Mouse (Mus musculus): ENCODE results near the gene Mpv17l2.

Mpv17l2 gene

DNA sequence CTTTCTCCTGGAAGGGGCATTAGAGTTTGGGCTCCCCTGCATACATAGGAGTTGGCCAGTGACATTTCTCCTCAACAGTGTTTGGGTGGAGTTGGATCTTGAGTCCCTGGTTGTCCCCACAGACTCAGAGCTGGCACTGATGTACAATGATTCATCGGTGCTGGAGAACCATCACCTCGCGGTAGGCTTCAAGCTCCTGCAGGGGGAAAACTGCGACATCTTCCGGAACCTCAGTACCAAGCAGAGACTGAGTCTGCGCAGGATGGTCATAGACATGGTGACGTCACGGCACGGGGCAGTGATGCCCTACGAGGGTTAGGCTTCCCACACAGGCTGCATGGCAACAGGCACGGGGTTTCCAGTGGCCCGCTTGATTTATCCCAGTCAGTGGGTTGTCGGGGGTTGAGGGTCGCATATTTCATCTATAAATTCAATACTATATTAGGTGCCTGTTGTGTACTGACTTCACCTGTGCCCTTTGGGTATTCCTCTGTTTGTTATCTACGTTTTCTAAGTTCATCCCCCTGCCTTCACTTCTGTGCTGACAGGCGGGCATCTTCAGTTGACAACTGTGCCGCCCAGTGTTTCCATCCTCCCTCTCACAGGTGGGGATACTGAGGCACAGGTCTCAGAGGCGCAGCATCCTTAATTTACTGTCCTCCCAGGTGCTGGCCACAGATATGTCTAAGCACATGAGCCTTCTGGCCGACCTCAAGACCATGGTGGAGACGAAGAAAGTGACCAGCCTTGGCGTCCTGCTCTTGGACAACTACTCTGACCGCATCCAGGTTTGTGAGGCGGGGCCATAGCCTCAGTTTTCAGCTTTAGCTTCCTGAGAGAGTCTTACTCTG is 12.3 kb downstream of the Mpv17l2 start:
- DNase-seq, result peak; percentile 6

GRCm38 (mm10) chr8:70747211-70747890 is 13.4 kb downstream of the Mpv17l2 start:
- no peak for DNase-seq

DNA sequence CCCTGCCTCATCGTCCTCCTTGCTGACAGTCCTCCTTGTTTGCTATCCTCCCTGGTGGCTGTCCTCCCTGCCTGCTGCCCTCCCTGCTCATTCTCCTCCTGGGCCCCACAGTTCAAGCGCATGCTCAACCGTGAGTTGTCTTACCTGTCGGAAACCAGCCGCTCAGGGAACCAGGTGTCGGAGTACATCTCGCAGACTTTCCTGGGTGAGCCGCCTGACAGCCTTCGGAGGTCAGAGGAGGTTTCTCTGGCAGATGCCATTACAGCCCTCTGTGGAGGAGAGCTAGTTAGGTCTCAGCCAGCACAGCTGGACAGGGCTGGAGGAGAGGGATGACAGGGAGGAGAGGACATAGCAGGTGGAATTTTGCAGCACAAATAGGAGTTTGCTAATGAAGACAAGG is 14.1 kb downstream of the Mpv17l2 start:
- no peak for DNase-seq

- no peak for DNase-seq
Measured at GRCm38 (mm10) chr8:70745691-70746220, 15.0 kb downstream of the Mpv17l2 start.

GRCm38 (mm10) chr8:70744806-70745205 is 15.9 kb downstream of the Mpv17l2 start:
- no peak for DNase-seq

GRCm38 (mm10) chr8:70743656-70744590 is 16.8 kb downstream of the Mpv17l2 start:
- DNase-seq, result no peak

- peak; percentile 48 for DNase-seq
Measured at GRCm38 (mm10) chr8:70742981-70743655, 17.6 kb downstream of the Mpv17l2 start.

- DNase-seq, result no peak
Measured at GRCm38 (mm10) chr8:70742176-70742575, 18.6 kb downstream of the Mpv17l2 start.

GRCm38 (mm10) chr8:70741661-70742060 is 19.1 kb downstream of the Mpv17l2 start:
- DNase-seq, result no peak

- no peak for DNase-seq
Measured at GRCm38 (mm10) chr8:70738211-70738610, 22.5 kb downstream of the Mpv17l2 start.

DNA sequence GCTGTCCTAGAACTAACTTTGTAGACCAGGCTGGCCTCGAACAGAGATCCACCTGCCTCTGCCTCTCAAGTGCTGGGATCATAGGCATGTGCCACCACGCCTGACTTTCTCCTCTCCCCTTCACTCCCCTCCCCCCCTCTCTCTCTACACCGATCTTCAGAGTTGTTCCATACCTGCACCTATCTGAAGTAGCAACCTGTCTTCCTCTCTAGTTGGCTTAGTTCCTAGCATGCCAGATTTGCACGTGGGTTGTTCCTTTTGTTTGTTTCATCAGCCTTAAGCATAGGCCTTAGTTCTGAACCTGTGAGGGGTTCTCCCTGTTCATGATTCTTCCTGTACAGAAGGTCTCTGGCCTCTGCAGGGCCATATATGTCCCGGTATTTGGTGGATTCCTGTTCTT is 23.0 kb downstream of the Mpv17l2 start:
- DNase-seq, result no peak

DNA sequence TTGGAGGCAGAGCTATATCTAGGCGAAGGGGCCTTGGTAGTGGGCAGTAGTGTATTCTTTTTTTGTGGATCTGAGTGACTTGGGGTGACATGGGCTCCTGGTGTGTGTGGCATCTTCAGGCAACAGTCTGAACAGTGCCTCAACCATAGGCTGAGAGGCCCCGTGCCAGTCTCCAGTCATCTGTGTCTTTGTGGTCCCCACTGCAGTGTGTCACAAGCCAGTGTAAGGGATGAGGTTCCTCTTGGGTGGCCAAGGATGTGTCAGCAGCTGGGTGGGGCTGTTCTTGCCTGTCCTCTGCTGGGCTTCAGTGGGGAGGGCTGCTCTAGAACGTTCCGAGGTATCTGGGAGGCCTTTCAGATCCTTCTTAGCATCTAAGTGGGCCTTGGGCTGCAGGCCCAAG is 29.8 kb downstream of the Mpv17l2 start:
- DNase-seq, result no peak

GRCm38 (mm10) chr8:70729808-70730475 is 30.8 kb downstream of the Mpv17l2 start:
- peak; percentile 63 for DNase-seq

- DNase-seq, result no peak
Measured at GRCm38 (mm10) chr8:70726721-70727120, 34.0 kb downstream of the Mpv17l2 start.

GRCm38 (mm10) chr8:70725792-70726447 is 34.8 kb downstream of the Mpv17l2 start:
- no peak for DNase-seq

DNA sequence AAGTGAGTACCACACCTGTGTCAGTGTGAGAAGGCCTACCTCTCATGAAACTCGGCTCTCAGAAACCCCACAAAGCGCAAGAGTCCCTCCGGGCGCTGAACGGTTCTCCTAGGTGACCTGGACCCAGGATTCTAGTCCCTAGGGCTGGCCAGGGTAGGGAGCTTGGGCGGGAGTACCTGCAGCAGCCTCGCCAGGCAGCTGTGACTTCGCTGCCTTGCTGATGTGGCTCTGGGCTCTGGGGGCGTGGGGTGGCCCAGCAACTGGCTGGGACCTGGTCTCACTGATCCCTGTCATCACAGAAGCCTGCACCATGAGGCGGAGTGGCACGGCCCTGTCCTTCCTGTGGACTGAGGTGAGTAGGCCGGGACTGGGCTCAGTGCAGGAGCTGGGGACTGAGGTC is 36.5 kb downstream of the Mpv17l2 start:
- DNase-seq, result no peak

- no peak for DNase-seq
Measured at GRCm38 (mm10) chr8:70723486-70724210, 37.1 kb downstream of the Mpv17l2 start, which contains the start of gene Pde4c. Gene Pde4c (plus strand): TSS chr8:70723720.

DNA sequence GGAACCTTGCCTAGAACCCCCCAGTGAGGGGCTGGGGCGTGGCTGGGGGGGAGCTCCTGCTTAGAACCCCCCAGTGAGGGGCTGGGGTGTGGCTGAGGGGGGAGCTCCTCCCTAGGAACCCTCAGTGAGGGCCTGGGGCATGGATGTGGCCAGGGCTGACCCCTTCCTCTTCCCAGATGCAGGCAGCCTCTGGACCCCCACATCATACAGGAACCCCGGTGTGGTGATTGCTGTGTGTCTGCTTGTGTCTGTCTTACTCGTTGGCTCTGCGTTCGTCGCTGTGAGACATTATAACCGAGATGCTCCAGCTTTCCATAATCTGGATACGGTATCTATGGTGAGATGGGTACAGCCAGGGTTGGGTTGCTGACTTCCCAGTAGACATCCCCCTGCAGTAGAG is 39.1 kb downstream of the Mpv17l2 start:
- DNase-seq, result no peak

DNA sequence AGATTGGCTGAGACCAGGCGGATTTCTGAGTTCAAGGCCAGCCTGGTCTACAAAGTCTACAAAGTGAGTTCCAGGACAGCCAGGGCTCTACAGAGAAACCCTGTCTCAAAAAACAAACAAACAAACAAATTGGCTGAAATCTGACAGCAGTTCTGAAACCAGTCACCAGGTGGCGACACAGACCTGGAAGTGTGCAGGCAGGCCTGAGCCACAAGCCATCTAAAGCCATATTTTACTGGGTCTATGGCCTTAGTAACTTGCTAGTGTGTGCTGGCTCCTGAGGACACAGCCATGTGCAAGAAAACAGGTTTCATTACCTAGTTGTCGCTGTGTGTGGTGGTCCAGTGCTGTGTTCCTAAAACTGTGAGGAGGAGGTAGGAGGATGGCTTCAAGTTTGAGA is 40.0 kb downstream of the Mpv17l2 start:
- DNase-seq, result peak; percentile 87

GRCm38 (mm10) chr8:70719796-70720270 is 40.9 kb downstream of the Mpv17l2 start:
- DNase-seq, result no peak

Measured in thymus, postnatal 4 days (tissue).